Mouse (Mus musculus) common myeloid progenitor, adult 5-6 weeks (primary cell): ENCODE measurements around the gene Cypt3. TPM values are rescaled to one million over a fixed set of nuclear protein-coding genes. Genes with fewer than 3 reads are reported as not detected.

Experiments used
- ATAC-seq: replicated peaks from 2 replicates; pipeline ENCODE4 v1.8.0; 2016; ENCODE audit warnings: low read depth, mild to moderate bottlenecking, moderate TSS enrichment, inconsistent platforms; ENCODE audit not compliant: poor library complexity, severe bottlenecking
- total RNA-seq: library from RNA; stranded (forward); fragments of 200-1000, 187-1606 nt; gene quantifications from 2 replicates; pipeline ENCODE4 v1.2.3, GENCODE M21; 2017

Cypt3 gene
- not detected in 2 replicates for total RNA-seq

- ATAC-seq, result no peak
These were observed at the start of gene Cypt3 for GRCm38 (mm10) chrX:153558293-153558692. Cypt3 (plus strand) TSS chrX:153558593.

GRCm38 (mm10) chrX:153515491-153515890 lies 42.9 kb upstream of the Cypt3 start:
- no peak for ATAC-seq

- 0 out of 2 replicates have a peak, but pooled peaks have one; percentile 47 for ATAC-seq
These were observed 30.0 kb upstream of the Cypt3 start for GRCm38 (mm10) chrX:153528399-153528798.

GRCm38 (mm10) chrX:153556634-153557033 lies 1.8 kb upstream of the Cypt3 start:
- ATAC-seq, result no peak

- no peak for ATAC-seq
These were observed 6.3 kb downstream of the Cypt3 start for GRCm38 (mm10) chrX:153564650-153565049.

- peak; percentile 62; the same call in 1 of the 2 replicates for ATAC-seq
These were observed 41.2 kb downstream of the Cypt3 start for GRCm38 (mm10) chrX:153599583-153599982.

Other genes with a start within 250 kb of the Cypt3 start
- 9.7 and 18.1 TPM in 2 replicates for gene Ubqln2, start 60.4 kb upstream of the Cypt3 start, total RNA-seq
- 0.39 and 3.8 TPM in 2 replicates for gene Kctd12b, start 137.8 kb downstream of the Cypt3 start, total RNA-seq
- 37.0 and 81.3 TPM in 2 replicates for gene Nbdy, start 165.0 kb downstream of the Cypt3 start, total RNA-seq